Mouse (Mus musculus) common myeloid progenitor, adult 5-6 weeks (primary cell): ENCODE data around the gene Vps45. TPM values are rescaled to one million over a fixed set of nuclear protein-coding genes. Genes with fewer than 3 reads are reported as not detected.
A peak's percentile ranks its signal among the peaks of the same experiment; 100 is the strongest.
"Not testable (repeated sequence)": the region's sequence is repeated elsewhere in the genome, so short reads cannot be mapped to it uniquely, and the experiment has no call there.

Source experiments
- ATAC-seq: replicated peaks from 2 replicates; pipeline ENCODE4 v1.8.0; 2016; ENCODE audit warnings: low read depth, mild to moderate bottlenecking, moderate TSS enrichment, inconsistent platforms; ENCODE audit not compliant: poor library complexity, severe bottlenecking
- total RNA-seq: library from RNA; stranded (forward); fragments of 200-1000, 187-1606 nt; gene quantifications from 2 replicates; pipeline ENCODE4 v1.2.3, GENCODE M21; 2017

The Vps45 gene
- total RNA-seq, 1 experiment from 2014 or later: 35.9 TPM

DNA sequence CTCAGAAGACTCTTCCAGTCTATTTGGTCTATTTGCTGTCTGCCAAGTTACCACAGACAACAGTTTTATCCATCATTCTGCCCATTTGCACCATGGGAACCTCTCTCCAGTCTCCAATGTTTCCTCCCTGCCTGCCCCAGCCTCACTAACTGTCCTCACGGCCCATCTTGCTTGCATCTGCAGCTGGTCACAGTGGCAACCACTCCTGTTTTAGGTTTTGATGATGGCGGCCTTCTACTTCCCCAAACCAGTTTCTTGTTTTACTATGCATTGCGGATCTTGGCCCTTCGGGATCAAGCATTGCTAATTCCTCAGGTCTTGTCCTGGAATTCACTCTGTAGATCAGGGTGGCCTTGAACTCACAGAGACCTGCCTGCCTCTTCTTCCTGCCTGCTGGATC is 76.1 kb downstream of the Vps45 start:
- no peak for ATAC-seq

DNA sequence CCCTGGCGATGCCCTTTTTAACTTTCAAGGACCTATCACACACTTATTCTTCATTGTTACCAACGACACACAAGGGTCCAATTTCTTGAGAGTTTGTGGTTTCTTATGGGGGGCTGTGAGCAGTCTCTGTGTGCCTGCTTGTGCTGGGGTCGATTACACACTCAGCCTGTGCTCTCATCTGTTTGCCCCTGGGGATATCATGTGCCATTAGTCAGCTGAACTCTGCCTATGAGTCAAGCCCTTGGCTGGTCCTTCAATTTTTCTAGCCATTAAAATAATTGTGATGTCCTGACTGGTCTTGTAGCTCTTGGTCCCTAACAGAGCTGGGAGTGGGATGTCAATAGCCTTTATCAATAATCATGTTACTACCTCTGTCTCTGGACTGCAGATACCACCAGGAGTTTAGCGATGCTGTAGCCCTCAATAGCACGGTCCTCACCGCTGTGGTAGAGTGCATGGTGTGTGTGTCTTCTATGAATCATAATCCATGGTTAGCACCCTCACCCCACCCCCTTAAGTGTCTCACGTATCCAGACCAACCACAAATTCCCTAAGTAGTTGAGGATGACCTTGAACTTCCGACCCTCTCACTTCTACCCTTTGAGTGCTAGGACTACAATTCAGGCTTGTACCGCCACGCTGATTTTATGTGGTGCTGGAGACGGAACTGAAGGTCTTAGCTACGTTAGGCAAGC is 77.8 kb downstream of the Vps45 start:
- no peak for ATAC-seq

DNA sequence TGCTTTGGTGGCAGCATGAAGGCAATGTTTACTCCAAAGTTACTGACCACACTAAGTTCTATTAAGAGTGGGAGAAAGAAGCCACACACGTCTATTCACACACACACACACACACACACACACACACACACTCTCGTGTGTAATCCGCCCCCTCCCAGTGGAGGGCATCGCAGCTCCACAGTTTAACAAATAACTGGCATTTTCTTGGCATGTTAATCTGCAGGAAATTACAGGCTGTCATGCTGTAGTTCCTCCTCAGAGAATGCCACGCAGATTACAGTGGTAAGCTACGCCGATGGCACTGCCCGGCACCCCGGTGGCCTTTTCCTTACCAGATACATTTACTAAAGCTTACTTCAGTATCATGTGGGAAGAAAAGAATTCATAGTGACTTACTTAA is 80.0 kb downstream of the Vps45 start:
- ATAC-seq: peak; percentile 49

DNA sequence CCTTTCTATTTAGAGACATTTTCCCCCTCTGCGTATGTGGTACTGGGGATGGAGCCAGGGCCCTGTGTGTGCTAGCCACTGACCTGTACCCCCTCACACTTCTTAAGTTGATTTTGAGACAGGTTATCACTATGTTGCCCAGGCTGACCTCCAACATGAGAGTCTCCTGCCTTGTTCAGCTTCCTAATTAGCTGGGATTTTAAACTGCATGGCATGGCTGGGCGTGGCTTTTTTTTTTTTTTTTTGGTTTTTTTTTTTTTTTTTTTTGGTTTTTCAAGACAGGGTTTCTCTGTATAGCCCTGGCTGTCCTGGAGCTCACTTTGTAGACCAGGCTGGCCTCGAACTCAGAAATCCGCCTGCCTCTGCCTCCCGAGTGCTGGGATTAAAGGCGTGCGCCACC is 80.7 kb downstream of the Vps45 start:
- not testable (repeated sequence) for ATAC-seq

DNA sequence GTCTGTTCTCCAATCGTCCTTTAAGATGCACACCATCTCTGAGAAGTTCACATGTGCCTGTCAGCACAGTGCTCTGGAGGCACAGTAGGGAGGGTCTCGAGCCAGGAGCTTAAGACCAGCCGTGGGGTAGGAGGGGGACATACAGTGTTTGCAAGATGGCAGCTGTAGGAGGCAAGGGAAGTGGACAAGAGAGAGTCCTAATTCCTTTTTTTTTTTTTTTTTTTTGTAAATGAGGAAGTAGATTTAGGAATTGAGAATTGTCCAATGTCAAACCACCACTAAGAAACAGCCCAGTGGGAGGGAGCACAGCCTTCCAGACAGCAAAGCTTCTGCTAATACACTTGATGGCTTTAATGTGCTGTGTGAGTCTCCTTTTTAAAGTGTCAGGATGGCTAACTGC is 81.2 kb downstream of the Vps45 start:
- peak; percentile 56 for ATAC-seq

DNA sequence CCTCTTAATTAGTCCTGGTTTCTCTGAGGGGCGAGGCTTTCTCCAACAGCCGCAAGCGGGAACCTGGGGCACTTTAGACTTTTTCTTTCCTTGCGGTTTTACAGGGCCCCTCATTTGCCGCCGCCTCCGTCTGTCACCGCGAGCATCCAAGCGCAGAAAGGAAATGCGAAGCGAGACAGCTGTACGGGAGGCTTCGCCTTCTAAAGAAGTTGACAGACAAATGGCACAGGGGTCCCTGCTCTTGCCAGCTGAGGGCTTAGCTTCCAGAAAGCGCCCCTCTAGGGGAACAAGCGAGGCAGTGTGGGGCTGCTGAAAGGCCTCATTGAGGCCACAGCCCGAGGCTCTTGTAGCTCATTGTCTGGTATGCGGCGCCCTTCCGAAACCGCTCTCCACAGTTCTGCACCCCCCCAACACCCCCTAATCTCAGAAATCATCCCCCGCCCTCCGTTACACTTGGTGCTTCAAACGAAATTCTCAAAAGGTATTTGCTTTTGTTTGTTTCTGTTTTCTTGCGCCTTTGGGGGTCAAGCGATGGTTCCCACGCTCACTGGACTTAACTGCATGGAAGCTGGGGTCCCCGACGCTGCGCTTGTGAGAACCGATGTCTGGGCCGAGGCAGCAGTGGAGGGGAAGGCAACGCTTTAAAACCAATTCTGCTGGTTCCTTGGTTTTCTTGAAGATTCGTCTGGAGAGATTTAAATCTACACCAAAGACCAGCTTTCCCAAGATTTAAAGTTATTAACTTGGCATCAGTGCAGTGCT is 85.2 kb downstream of the Vps45 start:
- ATAC-seq: peak; percentile 75

DNA sequence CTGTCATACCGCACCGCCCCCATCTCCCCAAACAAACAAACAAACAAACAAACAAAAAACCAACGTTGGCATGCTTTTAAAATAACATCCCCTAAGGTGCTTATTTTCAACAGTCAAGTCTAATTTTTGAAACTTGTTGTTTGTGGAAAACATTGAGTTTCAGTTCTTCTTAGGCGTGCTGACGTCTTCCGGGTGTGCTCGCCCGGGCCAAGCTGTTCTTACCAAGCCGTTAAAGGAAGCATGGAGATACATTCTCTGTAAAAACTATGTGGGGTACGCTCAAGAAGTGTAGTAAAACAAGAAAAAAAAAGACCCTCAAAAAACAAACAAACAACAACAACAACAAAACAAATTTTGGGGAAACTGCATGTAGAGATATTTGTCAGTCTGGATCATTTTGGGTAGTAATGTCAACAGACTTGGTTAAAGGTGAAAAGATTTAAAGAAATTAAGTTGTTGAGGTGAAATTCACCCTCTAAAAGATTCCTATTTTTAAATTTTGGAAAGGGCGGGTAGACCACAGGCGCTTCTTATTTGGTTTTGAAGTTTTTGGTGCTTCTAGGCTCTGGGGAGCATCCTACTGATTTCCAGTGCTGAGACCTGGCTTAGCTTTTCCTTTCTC is 85.9 kb downstream of the Vps45 start:
- no peak for ATAC-seq

DNA sequence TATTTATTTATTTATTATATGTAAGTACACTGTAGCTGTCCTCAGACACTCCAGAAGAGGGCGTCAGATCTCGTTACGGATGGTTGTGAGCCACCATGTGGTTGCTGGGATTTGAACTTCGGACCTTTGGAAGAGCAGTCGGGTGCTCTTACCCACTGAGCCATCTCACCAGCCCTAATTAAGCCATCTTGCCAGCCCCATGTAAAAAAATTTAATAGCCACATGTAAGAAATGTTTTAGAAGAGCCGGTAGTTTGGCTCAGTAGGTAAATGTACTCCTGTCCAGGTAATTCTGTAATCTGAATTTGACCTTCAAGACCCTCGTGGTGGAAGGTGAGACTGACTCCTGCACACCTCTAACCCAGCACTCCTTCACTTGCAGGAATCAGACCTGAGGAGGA is 87.6 kb downstream of the Vps45 start:
- ATAC-seq: not testable (repeated sequence)

DNA sequence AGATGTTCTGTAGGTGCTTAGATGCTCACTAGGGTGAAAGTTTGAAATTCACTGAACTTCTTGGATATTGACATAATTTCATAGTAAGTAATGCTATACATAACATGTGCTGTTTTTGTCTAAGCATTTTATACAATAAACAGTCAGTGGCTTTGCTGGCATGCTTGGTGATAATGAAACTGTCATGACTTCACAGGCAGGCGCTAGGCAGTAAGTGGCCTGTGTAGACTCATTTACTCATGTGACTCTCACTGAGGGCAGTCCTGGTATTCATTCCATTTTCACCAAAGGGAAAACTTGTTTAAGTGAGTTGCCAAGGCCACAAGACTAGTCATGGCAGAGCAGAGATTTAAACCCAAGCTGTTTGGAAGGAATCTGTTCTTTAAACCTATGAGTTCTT is 89.0 kb downstream of the Vps45 start:
- ATAC-seq: no peak

DNA sequence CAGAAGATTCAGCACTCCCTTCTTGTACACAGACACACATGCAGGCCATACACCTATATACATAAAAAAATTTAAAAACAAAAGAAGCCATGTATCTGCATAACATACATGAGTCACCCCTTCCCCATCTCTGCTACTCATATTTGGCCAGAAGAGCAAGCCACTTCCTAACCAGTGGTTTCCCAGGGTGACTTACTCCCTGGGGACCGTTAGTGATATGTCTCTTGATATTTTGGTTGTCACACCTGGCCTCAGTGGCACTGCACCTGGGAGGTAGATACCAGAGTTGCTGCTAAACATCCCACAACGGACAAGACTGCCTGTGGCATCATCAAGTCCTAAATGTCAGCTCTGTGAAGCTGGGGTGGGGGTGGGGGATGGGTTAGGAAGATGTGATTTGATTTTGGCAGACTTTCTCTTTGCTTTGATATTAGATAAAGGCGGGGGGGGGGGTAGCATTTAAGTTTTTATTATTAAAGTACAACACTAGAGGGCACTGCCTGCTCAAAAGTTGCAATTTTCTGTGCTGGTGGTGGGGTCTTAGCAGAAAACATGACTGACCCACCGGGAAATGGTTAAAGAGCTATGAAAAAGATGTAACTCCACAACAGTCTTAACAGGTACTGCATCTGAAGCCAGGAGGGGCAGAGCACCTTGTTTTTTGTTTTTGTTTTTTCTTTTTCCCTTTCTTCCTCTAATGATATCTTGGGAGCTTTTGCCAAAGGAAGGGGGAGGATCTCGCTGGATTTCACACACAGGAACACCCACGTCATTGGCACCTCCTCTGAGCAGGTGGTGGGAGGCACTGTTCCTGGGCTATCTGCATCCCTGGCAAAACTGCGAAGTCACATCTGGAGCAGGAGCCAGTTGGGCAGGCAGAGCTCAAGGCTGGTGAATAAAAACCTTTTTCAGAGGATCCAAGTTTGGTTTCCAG is 92.5 kb downstream of the Vps45 start:
- ATAC-seq: peak; percentile 50

DNA sequence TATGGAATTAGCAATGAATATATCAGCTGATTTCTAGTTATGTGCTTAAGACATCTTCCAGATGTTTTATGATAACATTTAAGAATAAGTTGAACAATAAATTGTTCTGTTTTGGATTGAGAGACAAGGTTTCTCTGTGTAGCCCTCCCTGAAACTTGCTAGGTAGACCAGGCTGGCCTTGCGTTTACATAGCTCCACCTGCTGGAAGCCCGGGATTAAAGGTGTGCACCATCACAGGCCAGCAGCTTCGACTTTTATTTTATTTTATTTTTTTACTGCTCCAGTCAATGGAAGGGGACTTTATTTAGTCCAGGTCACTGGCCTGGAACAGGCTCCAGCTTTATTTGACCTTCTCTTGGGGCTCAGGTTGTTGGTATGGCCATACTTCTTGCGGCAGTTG is 94.6 kb downstream of the Vps45 start:
- 0 out of 2 replicates have a peak, but pooled peaks have one; percentile 36 for ATAC-seq

DNA sequence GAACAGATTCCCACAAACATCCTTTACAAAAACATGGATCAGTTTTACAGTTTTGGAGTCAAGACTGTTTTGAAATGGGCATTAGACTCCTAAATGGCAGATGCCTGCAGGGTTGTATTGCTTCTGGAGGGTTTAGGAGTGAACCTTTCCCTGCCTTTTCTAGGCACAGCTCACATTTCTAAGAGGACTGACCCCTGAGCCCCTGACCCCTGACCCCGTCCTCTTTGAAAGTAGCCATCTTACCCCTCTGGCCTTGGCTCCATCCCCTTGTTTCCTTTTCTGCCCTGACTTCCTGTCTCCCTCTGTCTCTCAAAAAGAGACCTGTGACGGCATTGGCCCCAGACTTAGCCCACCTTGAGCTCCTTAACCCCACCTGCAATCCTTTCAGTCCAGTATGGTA is 95.0 kb downstream of the Vps45 start:
- no peak for ATAC-seq

DNA sequence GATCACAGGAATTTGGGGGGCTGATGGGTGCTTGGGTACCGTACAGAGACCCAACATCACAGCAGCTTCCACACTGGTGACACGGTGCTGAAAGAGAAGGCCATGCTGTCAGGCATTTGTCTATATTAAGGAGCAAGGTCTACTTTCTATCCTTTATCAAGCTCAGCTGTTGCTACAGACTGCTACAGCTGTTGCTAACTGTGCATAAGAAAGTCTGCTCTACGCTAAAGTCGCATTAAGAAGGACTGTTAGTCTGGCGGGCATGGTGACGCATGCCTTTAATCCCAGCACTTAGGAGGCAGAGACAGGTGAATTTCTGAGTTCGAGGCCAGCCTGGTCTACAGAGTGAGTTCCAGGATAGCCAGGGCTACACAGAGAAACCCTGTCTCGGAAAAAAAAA is 96.1 kb downstream of the Vps45 start:
- not testable (repeated sequence) for ATAC-seq

DNA sequence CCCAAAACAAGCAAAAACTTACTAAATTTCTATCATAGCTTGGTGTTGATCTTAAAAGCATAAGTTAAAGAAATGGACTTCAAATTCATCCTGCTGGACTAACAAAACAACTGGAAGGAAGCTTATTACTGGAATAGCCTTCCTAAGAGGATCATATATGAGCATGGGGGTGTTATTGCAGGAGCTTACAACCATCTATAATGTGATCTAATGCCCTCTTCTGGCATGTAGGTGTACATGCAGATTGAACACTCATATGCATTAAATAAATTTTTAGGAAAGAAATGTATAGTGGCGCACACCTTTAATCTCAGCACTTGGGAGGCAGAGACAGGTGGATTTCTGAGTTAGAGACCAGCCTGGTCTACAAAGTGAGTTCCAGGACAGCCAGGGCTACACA is 98.5 kb downstream of the Vps45 start:
- no peak for ATAC-seq

DNA sequence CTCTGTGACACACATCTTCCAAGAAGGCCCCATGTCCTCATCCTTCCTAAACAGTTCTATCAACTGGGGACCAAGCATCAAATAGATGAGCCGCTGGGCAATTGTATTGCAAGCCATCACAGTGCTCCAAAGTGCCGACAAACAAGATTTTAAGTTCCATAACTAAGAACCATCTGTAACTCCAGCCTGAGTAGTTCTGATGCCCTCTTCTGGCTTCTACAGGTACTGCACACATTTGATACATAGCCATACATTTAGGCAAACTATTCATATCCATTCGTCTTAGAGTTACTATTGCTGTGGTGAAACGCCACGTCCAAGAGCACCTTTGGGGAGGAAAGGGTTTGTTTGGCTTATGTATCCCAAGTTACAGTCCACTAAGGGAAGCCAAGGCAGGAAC is 99.2 kb downstream of the Vps45 start:
- ATAC-seq: peak; percentile 46

DNA sequence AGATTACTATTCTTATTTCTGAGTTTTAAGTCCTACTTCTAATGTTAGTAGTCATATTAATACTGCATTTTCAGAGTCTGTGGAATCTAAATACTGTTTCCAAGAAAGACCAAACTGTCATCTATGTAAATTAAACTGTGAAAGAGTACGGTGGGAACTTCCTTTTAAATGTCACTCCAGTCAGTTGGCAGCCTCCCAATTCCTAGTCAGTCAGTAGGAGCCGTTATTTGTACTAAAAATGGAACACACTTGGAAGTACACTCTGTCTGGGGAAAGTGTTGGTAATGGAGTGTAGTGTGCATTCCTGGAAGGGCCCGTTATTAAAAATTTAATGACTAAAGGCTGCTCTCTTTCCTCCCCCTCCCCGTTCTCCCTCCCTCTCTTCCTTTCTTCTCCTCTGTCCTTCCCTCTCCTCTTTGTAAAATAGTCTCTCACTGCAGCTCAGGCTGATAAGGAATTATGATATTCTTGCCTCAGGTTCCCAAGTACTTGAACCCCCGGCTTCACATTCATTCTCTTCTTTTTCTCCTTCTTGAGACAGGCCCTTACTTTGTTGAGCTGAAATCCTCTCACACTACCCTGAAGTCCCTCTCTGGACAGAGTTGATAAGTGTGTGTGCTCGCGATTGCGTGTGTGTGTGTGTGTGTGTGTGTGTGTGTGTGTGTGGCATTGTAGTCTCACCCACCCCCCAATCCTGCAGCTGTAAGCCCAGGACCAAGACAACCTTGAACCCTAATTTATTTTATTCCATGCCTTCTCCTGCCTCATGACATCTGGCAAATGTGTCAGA is 100.7 kb downstream of the Vps45 start:
- peak; percentile 15; the same call in 1 of the 2 replicates for ATAC-seq

DNA sequence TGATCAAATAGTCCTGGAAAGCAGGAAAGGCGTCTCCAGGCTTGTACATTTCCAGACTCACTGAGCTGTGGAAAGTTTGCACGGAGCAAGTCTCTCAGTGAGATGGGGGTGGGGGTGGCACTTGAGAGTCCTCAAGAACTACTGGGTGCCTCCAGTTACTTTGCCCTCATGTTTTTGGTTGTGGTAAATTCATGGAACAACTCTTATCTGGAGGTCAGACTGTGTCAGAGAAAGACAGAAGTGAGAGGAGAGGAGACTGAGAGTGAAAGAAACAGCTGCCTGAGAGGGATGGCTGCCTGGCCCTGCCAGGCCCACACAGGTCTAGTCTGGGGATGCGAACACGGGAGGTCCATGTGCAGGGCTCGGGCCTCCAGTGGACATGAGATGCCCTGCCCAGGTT is 102.9 kb downstream of the Vps45 start:
- ATAC-seq: no peak

DNA sequence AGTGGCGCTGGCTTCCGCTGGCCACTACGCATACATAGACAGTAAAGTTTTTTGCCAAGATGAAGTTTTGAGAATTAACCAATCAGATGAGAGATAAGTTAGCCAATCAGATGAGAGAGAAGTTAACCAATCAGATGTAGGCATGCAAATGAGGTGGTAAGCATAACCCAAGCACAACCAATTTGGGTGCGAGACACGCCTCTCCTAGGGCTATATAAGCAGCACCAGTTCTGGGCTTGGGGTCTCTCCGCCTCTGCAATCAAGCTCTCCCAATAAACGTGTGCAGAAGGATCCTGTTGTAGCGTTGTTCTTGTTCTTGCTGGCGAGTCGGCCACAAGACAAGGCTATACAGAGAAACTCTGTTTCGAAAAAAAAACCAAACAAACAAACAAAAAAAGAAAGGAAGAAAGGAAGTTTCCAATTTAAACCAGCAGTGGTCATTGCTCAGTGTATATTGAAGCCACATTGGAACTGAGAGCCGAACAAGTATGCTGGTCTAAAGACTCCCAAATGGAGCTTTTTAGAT is 103.6 kb downstream of the Vps45 start:
- ATAC-seq: not testable (repeated sequence)

DNA sequence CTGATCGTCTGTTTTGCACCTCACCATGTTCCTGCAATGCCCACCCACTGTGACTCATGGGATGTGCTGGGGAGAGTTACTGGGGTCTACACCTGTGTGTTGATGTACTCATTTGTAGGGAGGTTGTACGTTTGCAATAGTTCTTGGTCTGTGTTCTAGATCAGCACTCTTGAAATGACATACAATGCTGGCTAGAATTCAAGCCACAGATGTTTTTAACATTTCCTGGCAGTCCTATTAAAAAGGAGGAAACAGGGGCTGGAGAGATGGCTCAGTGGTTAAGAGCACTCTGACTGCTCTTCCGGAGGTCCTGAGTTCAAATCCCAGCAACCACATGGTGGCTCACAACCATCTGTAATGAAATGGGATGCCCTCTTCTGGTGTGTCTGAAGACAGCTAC is 104.7 kb downstream of the Vps45 start:
- no peak for ATAC-seq
